Mouse (Mus musculus) ovary, postnatal 36 days (tissue): Measurements from ENCODE around the gene Bst2.
A peak's percentile ranks its signal among the peaks of the same experiment; 100 is the strongest.
"Not testable (repeated sequence)": the region's sequence is repeated elsewhere in the genome, so short reads cannot be mapped to it uniquely, and the experiment has no call there.

ENCODE experiments used
- DNase-seq: peaks from one replicate; pipeline ENCODE4 v3.0.0; 2022; ENCODE audit warnings: low spot score, mixed read lengths

Bst2 gene

GRCm38 (mm10) chr8:71558958-71559690, 21.9 kb upstream of the Bst2 start:
- peak; percentile 84 for DNase-seq

- DNase-seq: peak; percentile 55
Observed at GRCm38 (mm10) chr8:71558071-71558957, 21.1 kb upstream of the Bst2 start, which contains the start of gene Tmem221. Gene Tmem221 (minus strand): TSS chr8:71558871.

- DNase-seq: no peak
Observed at GRCm38 (mm10) chr8:71554644-71555043, 17.4 kb upstream of the Bst2 start.

DNA sequence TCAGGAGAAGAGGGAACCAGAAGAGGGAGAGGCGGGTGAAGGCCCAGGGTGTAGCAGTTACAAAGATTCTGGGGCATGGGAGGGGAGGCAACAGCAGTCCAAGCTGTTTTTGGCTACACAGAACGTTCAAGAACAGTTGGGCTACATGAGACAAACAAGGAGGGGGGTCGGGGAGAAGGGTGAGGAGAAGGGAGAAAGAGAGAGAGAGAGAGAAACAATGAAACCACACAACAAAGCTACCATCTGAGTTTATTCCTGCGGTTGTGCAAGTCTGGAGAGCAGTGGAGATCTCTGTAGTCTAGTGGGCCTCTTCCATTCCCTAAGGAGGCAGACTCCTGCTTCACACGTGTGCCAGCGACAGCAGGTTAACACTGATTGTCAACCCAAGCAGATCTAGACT, 16.7 kb upstream of the Bst2 start:
- no peak for DNase-seq

DNA sequence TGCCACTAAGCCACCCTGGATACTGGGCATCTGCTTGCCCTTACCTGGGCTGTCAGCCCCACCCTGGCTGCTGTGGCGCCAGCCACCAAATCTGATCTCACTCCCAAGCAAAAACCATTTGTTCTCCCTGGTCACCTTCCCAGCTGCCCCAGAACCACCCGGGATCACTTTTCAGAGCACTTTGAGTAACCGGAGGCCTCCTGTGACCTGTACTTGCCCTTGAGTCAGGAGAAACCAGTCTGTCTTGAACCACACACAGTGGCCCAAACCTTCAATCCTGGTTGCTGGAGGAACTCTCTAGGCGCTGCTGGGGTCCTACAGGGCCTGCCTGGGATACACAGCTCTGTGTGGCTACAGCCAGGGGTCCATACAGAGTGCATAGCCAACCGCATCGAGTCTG, 15.5 kb upstream of the Bst2 start:
- DNase-seq: no peak

DNA sequence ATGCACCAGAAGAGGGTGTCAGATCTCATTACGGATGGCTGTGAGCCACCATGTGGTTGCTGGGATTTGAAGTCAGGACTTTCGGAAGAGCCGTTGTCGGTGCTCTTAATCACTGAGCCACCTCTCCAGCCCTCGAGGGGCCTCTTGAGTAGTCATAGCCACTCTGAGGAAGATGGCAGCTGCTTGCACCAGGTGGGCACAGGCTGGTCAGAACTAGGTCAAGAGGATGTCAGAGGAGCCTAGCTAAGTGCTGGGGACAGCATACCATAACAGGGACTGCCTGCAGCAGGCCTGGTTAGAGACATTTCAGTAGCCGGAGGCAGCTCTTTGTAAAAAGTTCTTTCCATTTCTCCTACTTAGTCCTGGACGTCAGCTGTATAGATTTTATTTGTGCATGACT, 13.5 kb upstream of the Bst2 start:
- no peak for DNase-seq

- DNase-seq: no peak
Observed at GRCm38 (mm10) chr8:71547590-71547989, 10.3 kb upstream of the Bst2 start.

DNA sequence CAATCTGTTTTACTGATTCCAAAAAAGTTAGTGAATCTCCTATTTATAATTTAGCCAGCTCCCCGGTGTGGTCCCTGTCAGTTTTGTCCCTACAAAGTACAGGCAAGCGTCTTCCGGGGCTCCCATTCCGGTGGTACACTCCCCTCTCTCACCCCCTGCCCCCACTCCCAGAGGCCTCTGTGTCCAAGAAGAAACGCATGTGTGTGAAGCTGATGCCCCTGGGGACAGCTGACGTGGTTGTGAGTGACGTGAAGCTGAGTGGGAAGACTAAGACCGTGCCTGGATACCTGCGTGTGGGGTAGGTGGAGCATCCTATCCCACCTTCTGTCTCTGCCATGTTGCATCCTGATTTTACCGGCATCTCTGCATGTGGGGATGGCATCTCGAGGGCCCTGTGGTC, 7.8 kb upstream of the Bst2 start:
- no peak for DNase-seq

DNA sequence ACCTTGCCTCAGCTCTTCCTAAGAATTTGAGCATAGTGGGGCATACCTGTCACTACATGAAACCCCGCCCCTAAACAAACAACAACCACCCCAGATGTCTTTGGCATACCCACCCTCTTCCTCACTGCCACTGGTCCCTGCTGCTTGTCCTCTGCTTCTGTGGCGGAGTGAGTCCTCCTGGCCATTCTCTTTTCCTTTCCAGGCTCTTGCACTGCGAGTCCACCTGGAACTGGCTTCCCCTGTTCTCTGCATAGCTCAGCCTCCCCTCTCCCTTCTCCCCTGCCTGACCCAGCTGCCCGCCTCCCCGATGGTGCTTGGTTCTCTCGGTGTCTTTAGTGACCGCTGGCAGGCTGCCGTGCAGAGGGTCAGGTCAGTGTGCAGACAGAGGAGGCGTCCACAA, 6.5 kb upstream of the Bst2 start:
- DNase-seq: no peak

DNA sequence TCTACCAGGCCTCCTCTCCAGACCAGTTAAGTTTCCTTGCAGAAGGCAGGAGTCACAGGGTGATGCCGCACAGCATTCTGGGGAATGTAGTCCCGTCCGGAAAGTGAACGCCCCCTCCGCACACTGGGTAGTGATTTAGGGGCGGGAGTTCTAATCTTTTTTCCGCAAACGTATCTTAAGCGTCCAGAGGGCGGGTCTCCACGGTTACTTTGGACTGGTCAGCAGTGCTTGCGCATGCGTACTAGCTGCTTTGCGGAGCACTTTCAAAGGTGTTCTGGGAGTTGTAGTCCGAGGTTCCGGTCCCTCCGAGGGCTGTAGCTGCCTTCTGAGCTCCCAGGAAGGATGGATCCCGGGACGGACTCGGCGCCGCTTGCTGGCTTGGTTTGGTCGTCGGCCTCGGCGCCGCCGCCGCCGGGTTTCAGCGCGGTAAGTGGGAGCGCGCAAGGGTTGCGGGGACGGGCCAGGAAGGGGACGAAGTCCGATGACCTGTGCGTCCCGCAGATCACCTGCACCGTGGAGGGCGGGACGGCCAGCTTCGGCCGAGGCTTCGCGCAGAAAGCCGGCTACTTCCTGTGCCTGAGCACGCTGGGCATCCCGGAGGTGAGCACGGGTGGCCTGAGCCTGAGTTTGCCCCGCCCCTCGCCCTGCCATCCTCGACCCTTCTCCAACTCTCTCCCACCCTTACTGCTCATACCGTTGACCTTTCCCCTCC, 5.5 kb upstream of the Bst2 start, which contains the start of gene Mvb12a:
Gene Mvb12a (plus strand): TSS at position 291 of the 712 bp plus-strand sequence.
- DNase-seq: peak; percentile 93

- DNase-seq: no peak
Observed at GRCm38 (mm10) chr8:71535663-71536062, 1.6 kb downstream of the Bst2 start.

- no peak for DNase-seq
Observed at GRCm38 (mm10) chr8:71534263-71534810, 2.9 kb downstream of the Bst2 start.

GRCm38 (mm10) chr8:71530735-71531467, 6.4 kb downstream of the Bst2 start:
- DNase-seq: not testable (repeated sequence)

DNA sequence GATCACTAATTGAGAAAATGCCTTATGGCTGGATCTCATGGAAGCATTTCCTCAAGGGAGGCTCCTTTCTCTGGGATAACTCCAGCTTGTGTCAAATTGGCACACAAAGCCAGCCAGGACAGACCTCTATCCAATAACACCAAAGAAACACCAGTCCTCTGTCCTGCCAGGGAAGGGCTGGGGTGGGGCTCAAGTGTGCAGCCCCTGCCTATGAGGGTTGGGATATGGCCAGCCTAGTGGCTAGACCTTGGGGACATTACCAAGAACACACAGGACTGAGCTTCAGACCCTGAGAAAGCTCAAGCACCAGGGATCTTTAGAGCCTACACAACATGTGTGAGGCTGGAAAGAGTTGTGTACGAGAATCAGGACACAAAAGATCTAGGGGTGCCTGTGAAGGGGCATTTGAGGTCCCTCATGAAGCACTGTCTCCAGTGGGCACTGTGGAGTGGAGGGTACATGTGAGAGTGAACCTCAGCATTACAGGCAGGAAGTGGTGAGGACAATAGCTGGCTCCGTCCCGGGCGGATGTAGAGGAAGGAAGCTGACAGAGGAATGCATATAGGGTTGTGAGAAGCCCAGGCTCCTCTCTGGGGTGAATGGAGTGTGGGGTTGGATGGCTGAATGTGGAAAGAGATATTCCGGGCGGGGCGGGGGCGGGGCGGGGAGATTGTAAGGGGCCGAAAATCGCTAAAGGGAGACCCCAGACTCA, 8.7 kb downstream of the Bst2 start:
- no peak for DNase-seq

GRCm38 (mm10) chr8:71527162-71527870, 9.9 kb downstream of the Bst2 start:
- no peak for DNase-seq

GRCm38 (mm10) chr8:71526272-71526671, 11.0 kb downstream of the Bst2 start:
- DNase-seq: no peak

GRCm38 (mm10) chr8:71525226-71526050, 11.8 kb downstream of the Bst2 start, which contains the start of gene Ccdc194:
Gene Ccdc194 (minus strand): TSS chr8:71525711.
- DNase-seq: no peak

GRCm38 (mm10) chr8:71521634-71522033, 15.6 kb downstream of the Bst2 start:
- peak; percentile 96 for DNase-seq
